Mouse (Mus musculus): Measurements from ENCODE around the gene Ceacam19. TPM values are rescaled to one million over a fixed set of nuclear protein-coding genes. Genes with fewer than 3 reads are reported as not detected.

The Ceacam19 gene
- polyA plus RNA-seq, 2 experiments: 2.1 to 4.9 TPM

DNA sequence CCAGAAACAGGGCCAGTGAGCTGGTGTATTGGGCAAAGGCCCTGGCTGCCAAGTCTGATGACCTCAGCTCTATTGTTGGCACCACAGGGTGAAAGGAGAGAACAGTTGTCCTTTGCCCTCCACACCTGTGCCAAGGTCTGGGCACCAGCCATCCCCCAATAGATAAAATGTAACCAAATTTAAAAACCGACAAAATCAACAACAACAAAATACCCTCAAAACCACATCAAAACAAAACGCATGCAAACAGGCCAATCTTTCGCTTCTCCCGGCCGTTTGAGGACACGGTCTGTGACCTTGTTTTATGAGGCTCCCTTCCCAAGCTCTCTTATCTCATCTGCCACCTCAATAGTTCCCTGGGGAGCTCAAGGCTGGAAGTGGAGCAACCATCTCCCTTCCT is 21.3 kb downstream of the Ceacam19 start:
- H3K9ac ChIP-seq (ENCODE audit: low read depth, low read length, severe bottlenecking): no peak overlapping the region
- no peak overlapping the region for H3K27ac ChIP-seq (replicated peaks; ENCODE audit: low read depth, low read length)
- H3K27me3 ChIP-seq (ENCODE audit: control insufficient read depth, insufficient read depth, low read length): no peaks in the 10 kb centered on the region
- H3K9me3 ChIP-seq (ENCODE audit: control insufficient read depth, low read length): no peaks in the 10 kb centered on the region
- no peaks in the 10 kb centered on the region for H3K36me3 ChIP-seq (ENCODE audit: control insufficient read depth, insufficient read depth, low read length)
- DNase-seq (ENCODE audit: low spot score) (no peak), ATAC-seq (ENCODE audit: low FRiP score, low read depth) (no peak)
- no peak overlapping the region for H3K4me2 ChIP-seq (replicated peaks; ENCODE audit: low read depth, low read length, severe bottlenecking)
- no peak for TF ChIP-seq POLR2A (IDR thresholded peaks at IDR 0.05; ENCODE audit: borderline replicate concordance, extremely low read depth, insufficient read depth, insufficient read length)
- WGBS: 77% methylated on average over 6 of the region's 6 CpGs
- no peaks in the 10 kb centered on the region for H3K4me1 ChIP-seq (ENCODE audit: control insufficient read depth, insufficient read depth, low read length)
- no peak overlapping the region for H3K4me3 ChIP-seq (replicated peaks; ENCODE audit: low read length)

DNA sequence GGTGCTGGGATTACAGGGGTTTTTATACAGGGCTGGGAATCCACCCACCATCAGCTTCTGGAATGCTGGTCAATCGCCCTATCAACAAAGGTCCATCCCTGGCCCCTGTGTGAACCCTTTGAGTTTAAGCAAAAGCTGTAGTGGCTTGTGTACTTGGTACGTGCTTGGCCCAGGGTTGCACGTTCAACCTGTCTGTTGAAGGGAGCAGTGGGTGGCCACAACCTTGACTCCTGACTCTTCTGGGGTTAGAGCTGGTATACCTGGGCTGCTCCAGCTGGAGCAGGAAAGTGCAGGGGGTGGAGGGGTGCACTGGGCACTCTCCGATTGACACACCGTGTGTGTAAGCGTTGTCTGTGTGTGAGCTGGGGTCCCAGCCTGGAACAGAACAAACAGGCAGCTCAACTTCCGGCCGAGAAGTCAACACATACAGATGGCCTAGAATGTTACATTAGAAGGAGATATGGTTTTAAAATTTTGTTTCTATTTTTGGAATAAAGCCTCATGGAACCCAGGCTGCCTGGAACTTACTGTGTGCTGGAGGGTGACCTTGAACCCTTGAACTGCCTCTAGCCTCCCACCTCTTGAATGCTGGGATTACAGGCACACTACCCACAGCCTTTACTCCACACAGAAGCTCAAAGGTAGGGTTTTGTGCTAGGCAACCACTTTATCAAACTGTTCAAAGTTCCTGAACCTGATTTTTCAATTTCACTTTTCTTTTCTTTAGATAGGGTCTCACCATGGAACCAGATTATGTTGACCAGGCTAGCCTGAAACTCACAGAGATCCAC is 22.3 kb downstream of the Ceacam19 start:
- no peaks in the 10 kb centered on the region for H3K4me1 ChIP-seq (ENCODE audit: control insufficient read depth, insufficient read depth, low read length)
- no peak for ATAC-seq (ENCODE audit: low FRiP score, low read depth)
- DNase-seq (ENCODE audit: low spot score): no peak
- H3K9me3 ChIP-seq (ENCODE audit: control insufficient read depth, low read length): no peaks in the 10 kb centered on the region
- no peak overlapping the region for H3K9ac ChIP-seq (ENCODE audit: low read depth, low read length, severe bottlenecking)
- H3K36me3 ChIP-seq (ENCODE audit: control insufficient read depth, insufficient read depth, low read length): no peaks in the 10 kb centered on the region
- 78% methylated on average over 8 of the region's 8 CpGs for WGBS
- no peaks in the 10 kb centered on the region for H3K27me3 ChIP-seq (ENCODE audit: control insufficient read depth, insufficient read depth, low read length)
- no peak for TF ChIP-seq POLR2A (IDR thresholded peaks at IDR 0.05; ENCODE audit: borderline replicate concordance, extremely low read depth, insufficient read depth, insufficient read length)
- no peak overlapping the region for H3K4me2 ChIP-seq (replicated peaks; ENCODE audit: low read depth, low read length, severe bottlenecking)
- H3K27ac ChIP-seq (replicated peaks; ENCODE audit: low read depth, low read length): no peak overlapping the region
- no peak overlapping the region for H3K4me3 ChIP-seq (replicated peaks; ENCODE audit: low read length)

DNA sequence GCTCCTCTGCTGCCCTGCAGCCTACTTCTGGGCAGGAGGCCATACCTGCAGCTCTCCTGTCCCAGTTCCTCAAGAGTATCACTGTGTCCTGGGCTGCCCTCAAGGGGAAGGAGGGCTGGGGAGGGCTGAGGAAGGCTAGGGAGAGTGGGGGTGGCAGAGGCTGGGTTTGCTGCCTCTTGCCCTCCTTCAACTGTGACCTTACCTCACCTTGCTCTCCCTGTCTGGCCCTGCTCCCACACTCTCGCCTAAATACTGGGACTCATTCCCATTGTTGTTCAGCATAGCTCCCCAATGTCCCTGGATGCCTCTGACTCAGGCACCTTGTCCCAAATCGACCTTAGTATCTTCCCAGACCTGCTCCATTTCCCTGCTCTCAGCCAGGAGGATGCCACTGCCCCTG is 23.5 kb downstream of the Ceacam19 start:
- H3K9ac ChIP-seq (ENCODE audit: low read depth, low read length, severe bottlenecking): no peak overlapping the region
- H3K4me2 ChIP-seq (replicated peaks; ENCODE audit: low read depth, low read length, severe bottlenecking): no peak overlapping the region
- H3K4me3 ChIP-seq (replicated peaks; ENCODE audit: low read length): no peak overlapping the region
- DNase-seq (ENCODE audit: low spot score): no peak
- TF ChIP-seq POLR2A (IDR thresholded peaks at IDR 0.05; ENCODE audit: borderline replicate concordance, extremely low read depth, insufficient read depth, insufficient read length): no peak
- no peaks in the 10 kb centered on the region for H3K9me3 ChIP-seq (ENCODE audit: control insufficient read depth, low read length)
- no peaks in the 10 kb centered on the region for H3K27me3 ChIP-seq (ENCODE audit: control insufficient read depth, insufficient read depth, low read length)
- H3K36me3 ChIP-seq (ENCODE audit: control insufficient read depth, insufficient read depth, low read length): no peaks in the 10 kb centered on the region
- no peak overlapping the region for H3K27ac ChIP-seq (replicated peaks; ENCODE audit: low read depth, low read length)
- no peak for ATAC-seq (ENCODE audit: low FRiP score, low read depth)
- WGBS: 33% methylated on average over 2 of the region's 2 CpGs
- H3K4me1 ChIP-seq (ENCODE audit: control insufficient read depth, insufficient read depth, low read length): no peaks in the 10 kb centered on the region

DNA sequence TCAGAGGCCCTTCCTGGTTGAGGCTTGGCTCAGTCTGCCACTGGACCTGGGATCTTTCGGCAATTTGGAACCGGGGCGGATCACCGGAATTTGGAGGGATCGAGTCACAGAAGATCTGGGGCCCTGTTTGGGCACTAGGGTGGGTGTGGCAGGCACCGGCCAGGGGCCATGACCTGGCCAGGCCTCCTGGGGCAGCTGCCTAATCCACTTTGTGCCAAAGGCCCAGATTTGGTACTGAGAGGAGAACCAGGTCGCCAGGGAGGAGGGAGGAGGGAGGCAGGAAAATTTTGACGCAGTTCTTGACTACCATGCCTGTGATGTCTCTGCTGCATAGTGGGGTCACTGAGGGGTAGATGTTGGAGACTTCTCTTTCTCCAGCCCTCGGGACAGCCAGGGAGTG is 26.6 kb downstream of the Ceacam19 start, which contains the start of gene Ceacam16:
Gene Ceacam16 (minus strand): TSS at position 101 of the 400 bp plus-strand sequence.
- Histone ChIP-seq H3K36me3 (ENCODE audit: control insufficient read depth, insufficient read depth, low read length) (no peaks in the 10 kb centered on the region), H3K4me2 (replicated peaks; ENCODE audit: low read depth, low read length, severe bottlenecking) (no peak within 1 kb of the TSS), H3K9me3 (ENCODE audit: control insufficient read depth, low read length) (no peaks in the 10 kb centered on the region), H3K27me3 (ENCODE audit: control insufficient read depth, insufficient read depth, low read length) (no peaks in the 10 kb centered on the region), H3K4me3 (replicated peaks; ENCODE audit: low read length) (no peak within 1 kb of the TSS), H3K4me1 (ENCODE audit: control insufficient read depth, insufficient read depth, low read length) (no peaks in the 10 kb centered on the region), H3K9ac (ENCODE audit: low read depth, low read length, severe bottlenecking) (no peak within 1 kb of the TSS), H3K27ac (replicated peaks; ENCODE audit: low read depth, low read length) (no peak within 1 kb of the TSS)
- 86% methylated on average over 9 of the region's 9 CpGs for WGBS
- DNase-seq (ENCODE audit: low spot score): no peak
- no peak for TF ChIP-seq POLR2A (IDR thresholded peaks at IDR 0.05; ENCODE audit: borderline replicate concordance, extremely low read depth, insufficient read depth, insufficient read length)
- no peak for ATAC-seq (ENCODE audit: low FRiP score, low read depth)

DNA sequence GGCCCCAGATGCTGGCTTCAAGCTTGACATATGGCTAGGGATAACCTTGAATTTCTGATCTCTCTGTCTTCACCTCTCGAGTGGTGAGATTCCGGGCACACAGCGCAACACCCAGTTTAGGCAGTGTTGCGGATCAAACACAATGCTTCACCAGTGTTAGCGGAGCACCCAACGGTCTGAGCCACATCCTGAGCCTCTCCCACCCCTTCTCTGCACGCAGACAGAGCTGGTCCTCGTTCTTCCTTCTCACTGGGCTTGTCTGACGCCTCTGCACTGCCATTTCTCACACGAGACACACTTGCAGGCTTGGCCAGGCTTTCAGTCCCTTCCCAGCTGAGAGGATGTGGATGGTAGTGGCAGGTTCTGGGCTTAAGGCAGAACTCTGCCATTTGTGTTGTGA is 28.0 kb downstream of the Ceacam19 start:
- ATAC-seq (ENCODE audit: low FRiP score, low read depth) (no peak), DNase-seq (ENCODE audit: low spot score) (no peak)
- 72% methylated on average over 10 of the region's 10 CpGs for whole genome bisulfite sequencing
- no peak overlapping the region for H3K4me2 ChIP-seq (replicated peaks; ENCODE audit: low read depth, low read length, severe bottlenecking)
- H3K9me3 ChIP-seq (ENCODE audit: control insufficient read depth, low read length): no peaks in the 10 kb centered on the region
- no peak for TF ChIP-seq POLR2A (IDR thresholded peaks at IDR 0.05; ENCODE audit: borderline replicate concordance, extremely low read depth, insufficient read depth, insufficient read length)
- no peak overlapping the region for H3K27ac ChIP-seq (replicated peaks; ENCODE audit: low read depth, low read length)
- H3K9ac ChIP-seq (ENCODE audit: low read depth, low read length, severe bottlenecking): no peak overlapping the region
- no peaks in the 10 kb centered on the region for H3K36me3 ChIP-seq (ENCODE audit: control insufficient read depth, insufficient read depth, low read length)
- no peaks in the 10 kb centered on the region for H3K4me1 ChIP-seq (ENCODE audit: control insufficient read depth, insufficient read depth, low read length)
- no peak overlapping the region for H3K4me3 ChIP-seq (replicated peaks; ENCODE audit: low read length)
- no peaks in the 10 kb centered on the region for H3K27me3 ChIP-seq (ENCODE audit: control insufficient read depth, insufficient read depth, low read length)

Measured in limb, embryonic 14.5 days (tissue).